23 mouse cellular contexts compared by ENCODE assay signal in genomic region chr15:87598636-87599035, GRCm38 (mm10). TPM values are rescaled to one million over a fixed set of nuclear protein-coding genes. Genes with fewer than 3 reads are reported as not detected.
DNase-seq lines count a peak whose midpoint lies in the region; ATAC-seq and TF ChIP-seq lines count a peak whose summit lies in the region.
"Had no signal": no experiment of that assay in that cellular context is flagged by ENCODE, and none has a peak within 500 bp of the region (broad histone marks: within the 10 kb centered on the region; RNA-seq: fewer than 3 reads in every experiment).

No protein-coding gene starts in this region.

- ATAC-seq in cerebellum, adult (ENCODE audit: insufficient number of reproducible peaks, low FRiP score, low TSS enrichment), result no peak
- no peak for ATAC-seq in intestine, postnatal 0 days
- ATAC-seq in forebrain, embryonic 11.5 days (replicated peaks; ENCODE audit: low FRiP score), result no peak
- ATAC-seq: forebrain, embryonic 15.5 days; hindbrain, embryonic 16.5 days; inflammation-experienced regulatory T-cells, adult 6 months had no signal

- H3K4me3 ChIP-seq in cerebellum, adult 2 months (replicated peaks; ENCODE audit: insufficient read depth, low read depth, low read length), result no peak overlapping the region
- no peak overlapping the region for H3K4me3 ChIP-seq in intestine, postnatal 0 days (ENCODE audit: low read depth, low read length)
- no peak overlapping the region for H3K4me3 ChIP-seq in forebrain, embryonic 11.5 days (ENCODE audit: low read depth, low read length)
- H3K4me3 ChIP-seq: embryonic facial prominence, embryonic 15.5 days; erythroblast, embryonic 14.5 days; forebrain, embryonic 10.5 days; forebrain, embryonic 15.5 days; heart, embryonic 10.5 days; hindbrain, embryonic 12.5 days had no signal

- DNase-seq in cerebellum, adult 2 months, result peak; percentile 54 to 66
- peak; percentile 37 for DNase-seq in cerebellum, adult 8-10 months
- peak; percentile 58 to 66 for DNase-seq in cerebellum, postnatal 10 days
- no peak for DNase-seq in forebrain, embryonic 11.5 days (ENCODE audit: low spot score)
- DNase-seq: adrenal gland, adult 2 months; adrenal gland, postnatal 36 days; embryo, embryonic 11 days; gastrocnemius, postnatal 10 days; heart, adult 18-20 months; heart, postnatal 10 days; heart, postnatal 4 days; kidney, adult 11 months had no signal

- no peak for TF ChIP-seq CTCF in cerebellum, adult 2 months (IDR thresholded peaks at IDR 0.05; ENCODE audit: borderline replicate concordance, insufficient read depth, low read depth, low read length)
- no peak for TF ChIP-seq CTCF in intestine, postnatal 0 days (IDR thresholded peaks at IDR 0.05; ENCODE audit: low read depth)

- H3K9me3 ChIP-seq in intestine, postnatal 0 days (ENCODE audit: control insufficient read depth), result no peaks in the 10 kb centered on the region
- H3K9me3 ChIP-seq in forebrain, embryonic 11.5 days (ENCODE audit: control insufficient read depth, low read length), result no peaks in the 10 kb centered on the region
- H3K9me3 ChIP-seq: embryonic facial prominence, embryonic 15.5 days; forebrain, embryonic 10.5 days; forebrain, embryonic 15.5 days; heart, embryonic 10.5 days; hindbrain, embryonic 12.5 days had no signal

- H3K27ac ChIP-seq in cerebellum, adult 2 months (ENCODE audit: insufficient read depth, low read length), result no peak overlapping the region
- no peak overlapping the region for H3K27ac ChIP-seq in intestine, postnatal 0 days (ENCODE audit: low read depth, low read length)
- H3K27ac ChIP-seq in forebrain, embryonic 11.5 days (ENCODE audit: low read depth, low read length), result no peak overlapping the region
- H3K27ac ChIP-seq: embryonic facial prominence, embryonic 15.5 days; forebrain, embryonic 10.5 days; forebrain, embryonic 15.5 days; heart, embryonic 10.5 days; hindbrain, embryonic 12.5 days had no signal

- no peak overlapping the region for H3K9ac ChIP-seq in intestine, postnatal 0 days (ENCODE audit: low read depth, low read length)
- H3K9ac ChIP-seq in forebrain, embryonic 11.5 days (ENCODE audit: low read length), result no peak overlapping the region
- H3K9ac ChIP-seq: embryonic facial prominence, embryonic 15.5 days; forebrain, embryonic 15.5 days; hindbrain, embryonic 12.5 days had no signal

- 52% methylated on average over 4 of the region's 4 CpGs for WGBS in cerebellum, adult 2 months
- whole genome bisulfite sequencing in intestine, postnatal 0 days, result 93% methylated on average over 4 of the region's 4 CpGs
- 89% methylated on average over 4 of the region's 4 CpGs for WGBS in forebrain, embryonic 11.5 days

- H3K27me3 ChIP-seq in cerebellum, adult 2 months (ENCODE audit: control insufficient read depth, insufficient read depth, low read length), result no peaks in the 10 kb centered on the region
- no peaks in the 10 kb centered on the region for H3K27me3 ChIP-seq in intestine, postnatal 0 days (replicated peaks; ENCODE audit: control insufficient read depth, insufficient read depth, low read length)
- H3K27me3 ChIP-seq in forebrain, embryonic 11.5 days (ENCODE audit: control insufficient read depth, insufficient read depth, low read length), result no peaks in the 10 kb centered on the region
- H3K27me3 ChIP-seq: CH12.LX; embryonic facial prominence, embryonic 15.5 days; forebrain, embryonic 15.5 days; hindbrain, embryonic 12.5 days had no signal

- no peak for TF ChIP-seq POLR2A in cerebellum, adult 2 months (IDR thresholded peaks at IDR 0.05; ENCODE audit: borderline replicate concordance, insufficient read depth, low read length)

- no peaks in the 10 kb centered on the region for H3K36me3 ChIP-seq in intestine, postnatal 0 days (ENCODE audit: control insufficient read depth, insufficient read depth)
- no peaks in the 10 kb centered on the region for H3K36me3 ChIP-seq in forebrain, embryonic 11.5 days (ENCODE audit: control insufficient read depth, insufficient read depth, low read length)
- H3K36me3 ChIP-seq: embryonic facial prominence, embryonic 15.5 days; forebrain, embryonic 10.5 days; forebrain, embryonic 15.5 days; heart, embryonic 10.5 days; hindbrain, embryonic 12.5 days had no signal

- no peak overlapping the region for H3K4me2 ChIP-seq in intestine, postnatal 0 days (replicated peaks; ENCODE audit: low read depth)
- H3K4me2 ChIP-seq in forebrain, embryonic 11.5 days (ENCODE audit: low read depth, low read length, severe bottlenecking), result no peak overlapping the region
- H3K4me2 ChIP-seq: embryonic facial prominence, embryonic 15.5 days; forebrain, embryonic 15.5 days; hindbrain, embryonic 12.5 days had no signal

- peaks cover 53% of the 10 kb centered on the region for H3K4me1 ChIP-seq in cerebellum, adult 2 months (ENCODE audit: control insufficient read depth, insufficient read depth, low read length)
- H3K4me1 ChIP-seq in intestine, postnatal 0 days (replicated peaks; ENCODE audit: control insufficient read depth, insufficient read depth, low read length), result no peaks in the 10 kb centered on the region
- no peaks in the 10 kb centered on the region for H3K4me1 ChIP-seq in forebrain, embryonic 11.5 days (replicated peaks; ENCODE audit: control insufficient read depth, insufficient read depth, low read length)
- H3K4me1 ChIP-seq: embryonic facial prominence, embryonic 15.5 days; heart, embryonic 10.5 days; hindbrain, embryonic 12.5 days had no signal

RNA-seq across cellular contexts. Expression of gene Fam19a5, which starts 54.5 kb away (rescaled TPM):
- 95.4 and 101 TPM in 2 replicates for polyA plus RNA-seq in cerebellum, adult 2 months (2012; rRNA removed)
- polyA plus RNA-seq in intestine, postnatal 0 days (2015; fragmentation: Nextera tagmentation; extraction: Ambion mirVana), result 1.4 TPM in 2 replicates
- 6.5 and 7.6 TPM in 2 replicates for polyA plus RNA-seq in forebrain, embryonic 11.5 days (2014; fragmentation: Nextera tagmentation; extraction: Ambion mirVana)
- polyA plus RNA-seq: erythroblast, embryonic 14.5 days; inflammation-experienced regulatory T-cells, adult 6 months had no signal

Comparison
In these comparisons a context has a peak if more than half of its experiments do, and no peak if none do; other contexts are left out.
1. RNA of gene Fam19a5, which starts 54.5 kb away (polyA plus RNA-seq): 95.4 to 101 TPM in cerebellum, adult 2 months; 6.5 to 7.6 TPM in forebrain, embryonic 11.5 days and 1.4 TPM in intestine, postnatal 0 days; every median in the first group is over 10 times any median in the second.